Mouse (Mus musculus): ENCODE measurements around the gene Crtc2. TPM values are rescaled to one million over a fixed set of nuclear protein-coding genes. Genes with fewer than 3 reads are reported as not detected.
"Not testable (repeated sequence)": the region's sequence is repeated elsewhere in the genome, so short reads cannot be mapped to it uniquely, and the experiment has no call there.

The Crtc2 gene
- polyA plus RNA-seq, 1 experiment from 2014 or later = 20.1 TPM

- 95% methylated on average over 2 of the region's 2 CpGs for WGBS
- H3K4me1 ChIP-seq (ENCODE audit: control insufficient read depth, insufficient read depth, low read length) = peaks cover 4% of the 10 kb centered on the region
- H3K4me3 ChIP-seq (ENCODE audit: low read length) = no peak overlapping the region
- no peaks in the 10 kb centered on the region for H3K9me3 ChIP-seq (ENCODE audit: control insufficient read depth, low read length)
- no peak overlapping the region for H3K4me2 ChIP-seq (ENCODE audit: low read depth, low read length)
- H3K36me3 ChIP-seq (ENCODE audit: control insufficient read depth, insufficient read depth, low read length) = no peaks in the 10 kb centered on the region; the same call in 1 of the 2 replicates
- H3K27me3 ChIP-seq (replicated peaks; ENCODE audit: control insufficient read depth, insufficient read depth, low read length) = no peaks in the 10 kb centered on the region
- H3K27ac ChIP-seq (ENCODE audit: low read length) = no peak overlapping the region
- ATAC-seq = peak; percentile 41
- H3K9ac ChIP-seq (ENCODE audit: low read depth, low read length) = no peak overlapping the region
Measured at GRCm38 (mm10) chr3:90241251-90241650, 12.7 kb upstream of the Crtc2 start.

GRCm38 (mm10) chr3:90241669-90242358 lies 12.1 kb upstream of the Crtc2 start:
- Histone ChIP-seq H3K27ac (ENCODE audit: low read length) (no peak overlapping the region), H3K4me2 (ENCODE audit: low read depth, low read length) (no peak overlapping the region), H3K27me3 (replicated peaks; ENCODE audit: control insufficient read depth, insufficient read depth, low read length) (no peaks in the 10 kb centered on the region), H3K9ac (ENCODE audit: low read depth, low read length) (no peak overlapping the region), H3K9me3 (ENCODE audit: control insufficient read depth, low read length) (no peaks in the 10 kb centered on the region), H3K4me1 (ENCODE audit: control insufficient read depth, insufficient read depth, low read length) (peaks cover 4% of the 10 kb centered on the region), H3K36me3 (ENCODE audit: control insufficient read depth, insufficient read depth, low read length) (no peaks in the 10 kb centered on the region; the same call in 1 of the 2 replicates), H3K4me3 (ENCODE audit: low read length) (no peak overlapping the region)
- WGBS = 86% methylated on average over 10 of the region's 10 CpGs
- ATAC-seq = no peak

- Histone ChIP-seq H3K27me3 (replicated peaks; ENCODE audit: control insufficient read depth, insufficient read depth, low read length) (no peaks in the 10 kb centered on the region), H3K4me2 (ENCODE audit: low read depth, low read length) (peak within 1 kb of the TSS; percentile 59), H3K27ac (ENCODE audit: low read length) (peak within 1 kb of the TSS; percentile 26), H3K4me1 (ENCODE audit: control insufficient read depth, insufficient read depth, low read length) (peaks cover 7% of the 10 kb centered on the region), H3K36me3 (ENCODE audit: control insufficient read depth, insufficient read depth, low read length) (no peaks in the 10 kb centered on the region; the same call in 1 of the 2 replicates), H3K9me3 (ENCODE audit: control insufficient read depth, low read length) (no peaks in the 10 kb centered on the region), H3K9ac (ENCODE audit: low read depth, low read length) (peak within 1 kb of the TSS; percentile 37), H3K4me3 (ENCODE audit: low read length) (peak within 1 kb of the TSS; percentile 39)
- ATAC-seq = peak; percentile 54
- WGBS = 5% methylated on average over 19 of the region's 19 CpGs
Measured at GRCm38 (mm10) chr3:90242984-90243775, 10.8 kb upstream of the Crtc2 start, which contains the start of gene Creb3l4. TSS of gene Creb3l4 (minus strand) at chr3:90243512.

GRCm38 (mm10) chr3:90245406-90245805 lies 8.6 kb upstream of the Crtc2 start:
- Histone ChIP-seq H3K4me2 (ENCODE audit: low read depth, low read length) (no peak overlapping the region), H3K36me3 (ENCODE audit: control insufficient read depth, insufficient read depth, low read length) (no peaks in the 10 kb centered on the region), H3K27ac (ENCODE audit: low read length) (no peak overlapping the region), H3K27me3 (replicated peaks; ENCODE audit: control insufficient read depth, insufficient read depth, low read length) (no peaks in the 10 kb centered on the region), H3K4me1 (ENCODE audit: control insufficient read depth, insufficient read depth, low read length) (peaks cover 9% of the 10 kb centered on the region), H3K9ac (ENCODE audit: low read depth, low read length) (no peak overlapping the region), H3K9me3 (ENCODE audit: control insufficient read depth, low read length) (no peaks in the 10 kb centered on the region), H3K4me3 (ENCODE audit: low read length) (no peak overlapping the region)
- no peak for ATAC-seq
- WGBS = 67% methylated on average over 2 of the region's 2 CpGs

GRCm38 (mm10) chr3:90247630-90247959 lies 6.4 kb upstream of the Crtc2 start:
- H3K9ac ChIP-seq (ENCODE audit: low read depth, low read length) = peak overlapping the region; percentile 89
- peak overlapping the region; percentile 96 for H3K27ac ChIP-seq (ENCODE audit: low read length)
- H3K9me3 ChIP-seq (ENCODE audit: control insufficient read depth, low read length) = no peaks in the 10 kb centered on the region
- no peaks in the 10 kb centered on the region for H3K27me3 ChIP-seq (replicated peaks; ENCODE audit: control insufficient read depth, insufficient read depth, low read length)
- H3K4me2 ChIP-seq (ENCODE audit: low read depth, low read length) = peak overlapping the region; percentile 94
- 0% methylated on average over 3 of the region's 3 CpGs for WGBS
- peak overlapping the region; percentile 78 for H3K4me3 ChIP-seq (ENCODE audit: low read length)
- H3K36me3 ChIP-seq (ENCODE audit: control insufficient read depth, insufficient read depth, low read length) = peaks cover 8% of the 10 kb centered on the region
- no peak; the same call in 1 of the 2 replicates for ATAC-seq
- H3K4me1 ChIP-seq (ENCODE audit: control insufficient read depth, insufficient read depth, low read length) = peaks cover 7% of the 10 kb centered on the region

- H3K9me3 ChIP-seq (ENCODE audit: control insufficient read depth, low read length) = no peaks in the 10 kb centered on the region
- WGBS = 0% methylated on average over 44 of the region's 44 CpGs
- H3K9ac ChIP-seq (ENCODE audit: low read depth, low read length) = peak within 1 kb of the TSS; percentile 89
- peak within 1 kb of the TSS; percentile 78 for H3K4me3 ChIP-seq (ENCODE audit: low read length)
- peak within 1 kb of the TSS; percentile 94 for H3K4me2 ChIP-seq (ENCODE audit: low read depth, low read length)
- H3K27me3 ChIP-seq (replicated peaks; ENCODE audit: control insufficient read depth, insufficient read depth, low read length) = no peaks in the 10 kb centered on the region
- peaks cover 8% of the 10 kb centered on the region for H3K36me3 ChIP-seq (ENCODE audit: control insufficient read depth, insufficient read depth, low read length)
- peak; percentile 94 for ATAC-seq
- H3K4me1 ChIP-seq (ENCODE audit: control insufficient read depth, insufficient read depth, low read length) = peaks cover 5% of the 10 kb centered on the region; the same call in 1 of the 2 replicates
- H3K27ac ChIP-seq (ENCODE audit: low read length) = peak within 1 kb of the TSS; percentile 96
Measured at GRCm38 (mm10) chr3:90247960-90248745, 5.8 kb upstream of the Crtc2 start, which contains the start of gene Slc39a1. TSS of gene Slc39a1 (plus strand) at chr3:90248172.

- H3K27ac ChIP-seq (ENCODE audit: low read length) = peak overlapping the region; percentile 96
- peak overlapping the region; percentile 89 for H3K9ac ChIP-seq (ENCODE audit: low read depth, low read length)
- ATAC-seq = peak; percentile 21; the same call in 1 of the 2 replicates
- H3K4me2 ChIP-seq (ENCODE audit: low read depth, low read length) = peak overlapping the region; percentile 94
- H3K4me3 ChIP-seq (ENCODE audit: low read length) = peak overlapping the region; percentile 78
- WGBS = 3% methylated on average over 10 of the region's 10 CpGs
- no peaks in the 10 kb centered on the region for H3K9me3 ChIP-seq (ENCODE audit: control insufficient read depth, low read length)
- no peaks in the 10 kb centered on the region for H3K27me3 ChIP-seq (replicated peaks; ENCODE audit: control insufficient read depth, insufficient read depth, low read length)
- H3K4me1 ChIP-seq (ENCODE audit: control insufficient read depth, insufficient read depth, low read length) = peaks cover 5% of the 10 kb centered on the region; the same call in 1 of the 2 replicates
- peaks cover 8% of the 10 kb centered on the region for H3K36me3 ChIP-seq (ENCODE audit: control insufficient read depth, insufficient read depth, low read length)
Measured at GRCm38 (mm10) chr3:90248746-90249100, 5.2 kb upstream of the Crtc2 start.

- ATAC-seq = no peak
- Histone ChIP-seq H3K9me3 (ENCODE audit: control insufficient read depth, low read length) (no peaks in the 10 kb centered on the region), H3K4me2 (ENCODE audit: low read depth, low read length) (no peak overlapping the region), H3K36me3 (ENCODE audit: control insufficient read depth, insufficient read depth, low read length) (peaks cover 8% of the 10 kb centered on the region), H3K27ac (ENCODE audit: low read length) (no peak overlapping the region), H3K27me3 (replicated peaks; ENCODE audit: control insufficient read depth, insufficient read depth, low read length) (no peaks in the 10 kb centered on the region), H3K4me1 (ENCODE audit: control insufficient read depth, insufficient read depth, low read length) (peaks cover 11% of the 10 kb centered on the region), H3K9ac (ENCODE audit: low read depth, low read length) (no peak overlapping the region), H3K4me3 (ENCODE audit: low read length) (no peak overlapping the region)
- WGBS = 81% methylated on average over 6 of the region's 6 CpGs
Measured at GRCm38 (mm10) chr3:90250791-90251190, 3.2 kb upstream of the Crtc2 start.

GRCm38 (mm10) chr3:90251731-90252226 lies 2.2 kb upstream of the Crtc2 start:
- not testable (repeated sequence) for ATAC-seq; H3K9me3 ChIP-seq (ENCODE audit: control insufficient read depth, low read length); H3K27me3 ChIP-seq (replicated peaks; ENCODE audit: control insufficient read depth, insufficient read depth, low read length); H3K36me3 ChIP-seq (ENCODE audit: control insufficient read depth, insufficient read depth, low read length); H3K4me2 ChIP-seq (ENCODE audit: low read depth, low read length); H3K9ac ChIP-seq (ENCODE audit: low read depth, low read length); H3K4me3 ChIP-seq (ENCODE audit: low read length); H3K27ac ChIP-seq (ENCODE audit: low read length)
- 98% methylated on average over 9 of the region's 12 CpGs for WGBS
- H3K4me1 ChIP-seq (ENCODE audit: control insufficient read depth, insufficient read depth, low read length) = peaks cover 14% of the 10 kb centered on the region

Measured in intestine, embryonic 16.5 days (tissue).